Mouse (Mus musculus) A20 (cell line): ENCODE results near the gene Ptk6.

Experiments used
- DNase-seq: peaks from one replicate; pipeline ENCODE4 v3.0.0-alpha.2; 2011; ENCODE audit warnings: low read depth, low spot score

The Ptk6 gene

DNA sequence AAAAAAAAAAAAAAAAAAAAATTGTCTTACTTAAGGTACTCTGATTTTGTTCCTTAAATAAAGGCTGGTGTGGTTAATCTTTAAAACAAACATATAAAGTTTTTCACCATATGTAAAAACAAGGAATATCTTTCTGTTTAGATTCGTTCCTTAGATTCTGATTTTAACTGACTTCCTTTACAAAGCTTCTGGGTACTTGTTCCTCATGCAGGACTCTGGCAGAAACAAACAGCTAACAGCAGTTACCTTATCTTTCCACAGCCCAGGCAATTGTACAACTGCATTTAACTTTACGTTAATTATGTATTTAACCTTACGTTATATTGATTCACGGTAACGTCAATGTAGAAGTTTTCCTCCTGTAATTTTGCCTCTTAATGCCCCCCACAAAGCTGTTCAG is 36.1 kb downstream of the Ptk6 start:
- no peak for DNase-seq

DNA sequence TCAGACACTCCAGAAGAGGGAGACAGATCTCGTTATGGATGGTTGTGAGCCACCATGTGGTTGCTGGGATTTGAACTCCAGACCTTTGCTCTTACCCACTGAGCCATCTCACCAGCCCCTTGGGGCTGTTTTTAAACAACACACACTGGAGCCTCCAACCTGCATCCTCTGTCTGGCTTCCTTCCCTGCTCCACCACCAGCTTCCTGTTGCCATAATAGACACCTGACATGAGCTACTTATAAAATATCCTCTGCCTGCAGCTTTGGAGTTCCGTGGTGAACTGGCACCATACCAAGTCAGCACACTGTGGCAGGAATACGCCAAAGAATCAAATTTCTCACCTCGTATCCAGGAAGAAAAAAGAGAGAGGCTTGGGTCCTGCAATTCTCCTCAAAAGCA is 41.8 kb downstream of the Ptk6 start:
- no peak for DNase-seq

DNA sequence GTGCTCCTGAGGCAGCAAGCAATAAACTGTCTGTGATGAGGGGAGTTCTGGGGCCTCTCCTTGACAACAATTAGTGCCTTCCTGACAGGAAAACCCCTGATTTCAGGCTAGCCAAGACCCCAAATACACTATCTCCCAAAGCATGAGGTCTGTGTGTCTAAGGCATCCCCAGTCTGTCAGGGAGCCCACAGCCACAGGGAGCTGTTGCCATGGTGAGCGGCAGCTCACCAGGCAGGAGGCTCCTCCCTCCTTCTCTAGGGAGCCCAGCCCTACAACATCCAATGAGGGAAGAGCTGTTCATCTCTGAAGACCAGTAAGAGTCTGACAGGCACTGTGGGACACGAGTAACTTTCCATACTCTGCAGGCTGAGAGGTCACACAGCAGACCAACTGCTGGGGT is 42.8 kb downstream of the Ptk6 start:
- DNase-seq: no peak

DNA sequence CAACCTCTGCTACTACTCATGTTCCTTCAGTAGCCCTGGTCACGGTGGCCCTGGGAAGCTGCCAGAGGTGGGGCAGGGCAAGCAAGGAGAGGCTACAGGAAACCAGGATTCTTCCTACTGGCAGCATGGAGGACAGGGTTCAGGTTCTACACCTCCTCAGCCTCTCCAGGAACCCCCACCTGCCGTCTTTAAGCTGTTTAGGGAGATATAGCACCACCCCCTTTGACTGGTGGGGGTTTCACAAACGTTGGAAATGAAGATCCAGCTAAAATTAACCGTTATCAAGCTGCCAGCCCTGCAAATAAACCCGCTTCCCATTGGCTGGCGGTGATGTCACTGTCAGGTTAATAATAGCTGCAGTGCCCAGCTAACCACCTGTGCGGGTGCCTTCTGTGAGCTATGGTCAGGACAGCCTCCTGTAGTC is 43.5 kb downstream of the Ptk6 start:
- peak; percentile 18 for DNase-seq

DNA sequence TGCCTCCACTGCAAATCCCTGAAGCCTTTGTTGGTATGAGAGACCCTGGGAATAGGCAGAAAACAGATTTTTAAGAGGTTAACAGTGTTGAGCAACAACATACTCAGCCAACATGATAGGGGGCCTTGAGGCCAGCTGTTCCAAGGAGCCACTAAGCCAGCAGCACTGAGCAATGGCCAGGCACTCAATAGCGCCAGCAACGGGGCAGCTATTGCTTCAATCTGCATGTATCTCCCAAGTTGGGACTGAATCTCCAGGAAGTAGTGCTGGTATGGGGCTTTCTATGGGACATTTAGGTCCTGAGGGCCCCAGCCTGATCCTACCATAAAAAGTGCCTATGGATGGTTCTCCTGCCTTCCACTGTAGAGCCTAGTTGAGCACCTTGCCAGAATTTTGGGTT is 44.1 kb downstream of the Ptk6 start:
- no peak for DNase-seq

DNA sequence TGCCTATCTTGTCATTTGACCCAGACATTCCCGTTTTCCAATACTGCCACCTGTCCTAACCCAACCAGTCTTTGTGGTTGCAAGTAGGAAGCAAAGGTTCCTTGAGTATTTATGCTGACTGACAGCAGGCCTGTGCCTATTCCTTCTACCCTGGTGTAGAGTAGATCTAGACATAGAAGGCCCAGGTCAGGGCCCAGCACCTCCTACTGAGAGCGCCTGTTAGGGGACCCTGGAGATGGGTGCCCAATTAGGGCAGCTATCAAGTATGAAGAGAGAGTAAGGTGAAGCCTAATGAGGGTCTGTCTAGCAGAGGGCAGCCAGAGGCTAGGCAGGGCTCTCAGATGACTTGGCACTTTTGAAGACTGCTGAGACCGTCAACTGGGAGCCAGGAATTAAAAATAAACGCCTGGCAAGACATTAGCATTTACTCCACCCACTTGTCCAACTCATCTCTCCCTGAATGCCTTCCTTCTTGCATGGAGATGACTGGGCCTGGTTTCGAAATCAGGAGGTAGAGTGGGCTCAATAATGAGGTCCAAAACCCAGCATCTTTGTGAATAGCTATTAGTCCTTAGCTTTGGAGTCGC is 44.8 kb downstream of the Ptk6 start:
- DNase-seq: no peak

DNA sequence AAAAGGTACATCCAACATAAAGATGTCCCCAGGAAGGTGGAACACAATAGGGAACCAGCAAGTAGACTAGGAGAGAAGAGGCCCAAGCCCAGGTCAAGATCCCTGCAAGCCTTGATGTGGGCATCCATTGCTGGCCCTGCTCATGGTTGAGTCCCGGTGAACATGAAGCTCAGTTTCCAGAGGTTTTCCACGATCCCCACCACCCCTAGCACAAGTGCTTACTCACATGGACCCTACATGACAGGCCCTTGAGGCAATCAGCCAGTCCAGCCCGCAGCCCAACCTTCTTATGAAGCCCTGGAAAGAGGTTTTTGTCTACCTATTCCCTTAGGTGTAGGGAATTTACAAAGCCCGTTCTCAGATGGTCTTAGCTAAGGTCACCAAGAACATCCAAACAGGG is 45.4 kb downstream of the Ptk6 start:
- no peak for DNase-seq

DNA sequence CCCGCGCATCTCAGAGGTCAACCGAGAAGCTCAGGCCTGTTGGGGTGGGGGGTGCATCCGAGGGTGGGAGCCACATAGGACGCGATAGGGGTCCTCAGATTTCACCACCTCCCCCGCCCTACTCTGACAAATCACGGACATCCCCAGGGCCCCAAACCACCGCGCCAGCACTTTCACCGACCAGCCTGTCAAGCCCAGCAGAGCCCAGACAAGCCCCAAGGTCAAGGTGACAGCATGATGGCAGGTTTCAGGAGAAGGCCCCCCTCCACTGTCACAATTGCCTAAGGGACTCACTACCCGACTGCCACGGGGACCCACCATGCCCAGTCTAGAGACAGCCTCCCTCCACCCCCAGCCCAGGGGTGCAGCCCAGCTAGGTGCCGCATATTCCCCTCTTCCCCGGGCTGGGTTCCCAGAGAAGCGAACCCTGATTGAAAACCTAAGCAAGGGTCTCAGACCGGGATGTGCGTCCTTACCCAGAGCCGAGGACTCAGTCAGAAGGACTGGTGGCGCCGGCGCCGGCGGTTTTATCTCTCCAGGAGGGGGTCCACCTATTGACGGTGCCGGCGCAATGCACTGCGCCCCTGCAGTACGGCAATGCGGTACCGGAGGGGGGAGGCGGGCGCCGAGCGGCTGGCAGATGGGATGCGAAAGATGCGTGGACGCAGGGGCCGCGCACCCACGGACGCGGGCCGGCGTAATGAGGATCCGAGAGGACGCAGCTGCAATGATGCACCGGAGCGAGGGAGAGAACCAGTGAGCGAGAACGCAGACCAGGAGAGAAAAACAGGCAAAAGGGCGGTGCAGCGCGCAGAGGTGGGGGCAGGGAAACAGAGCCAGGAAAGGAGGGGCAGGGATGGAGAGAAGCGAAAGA is 46.1 kb downstream of the Ptk6 start, which contains the start of gene Eef1a2:
TSS of gene Eef1a2 (minus strand) at position 767 of the 874 bp plus-strand sequence.
- no peak for DNase-seq

DNA sequence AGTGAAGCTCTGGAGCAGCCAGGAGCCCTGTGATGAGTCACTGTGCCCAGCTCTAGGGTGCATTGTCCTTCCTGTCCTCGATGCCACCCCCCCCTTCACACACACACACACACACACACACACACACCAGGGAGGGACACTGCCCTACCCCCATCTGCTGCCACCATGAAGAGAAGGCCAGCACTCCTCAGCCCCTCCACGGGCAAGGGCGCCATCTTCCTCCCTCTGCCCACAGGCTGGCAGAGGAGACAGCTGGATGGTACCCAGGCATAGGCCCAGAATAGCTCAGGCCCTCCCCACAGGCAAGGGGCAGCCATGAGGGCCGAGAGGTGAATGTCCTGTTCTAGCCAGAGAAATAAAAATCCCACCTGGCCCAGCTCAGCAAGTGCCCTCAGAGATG is 46.8 kb downstream of the Ptk6 start:
- no peak for DNase-seq

DNA sequence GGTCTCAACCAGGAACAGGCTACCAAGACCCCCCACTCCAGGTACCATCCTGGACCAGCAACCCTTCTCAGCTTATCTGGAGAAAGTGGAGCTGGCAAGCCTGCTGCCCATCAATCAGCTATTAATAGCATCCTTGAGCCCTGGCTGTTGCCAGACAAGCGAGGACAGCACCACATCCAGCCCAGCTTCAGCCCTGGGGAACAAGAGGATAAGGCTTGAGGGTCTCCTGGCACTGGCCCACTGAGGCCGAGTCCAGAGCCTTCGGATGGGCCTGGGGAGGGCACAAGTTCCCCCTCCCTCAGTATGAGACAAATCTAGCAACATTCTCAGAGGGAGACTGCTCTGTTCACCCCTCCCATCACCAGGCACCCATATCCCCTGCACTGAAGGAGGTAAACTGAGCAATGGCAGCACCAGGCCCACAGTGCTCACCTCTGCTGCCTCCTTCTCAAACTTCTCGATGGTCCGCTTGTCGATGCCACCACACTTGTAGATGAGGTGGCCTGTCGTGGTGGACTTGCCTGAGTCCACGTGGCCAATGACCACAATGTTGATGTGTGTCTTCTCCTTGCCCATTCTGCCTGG is 47.7 kb downstream of the Ptk6 start:
- no peak for DNase-seq

DNA sequence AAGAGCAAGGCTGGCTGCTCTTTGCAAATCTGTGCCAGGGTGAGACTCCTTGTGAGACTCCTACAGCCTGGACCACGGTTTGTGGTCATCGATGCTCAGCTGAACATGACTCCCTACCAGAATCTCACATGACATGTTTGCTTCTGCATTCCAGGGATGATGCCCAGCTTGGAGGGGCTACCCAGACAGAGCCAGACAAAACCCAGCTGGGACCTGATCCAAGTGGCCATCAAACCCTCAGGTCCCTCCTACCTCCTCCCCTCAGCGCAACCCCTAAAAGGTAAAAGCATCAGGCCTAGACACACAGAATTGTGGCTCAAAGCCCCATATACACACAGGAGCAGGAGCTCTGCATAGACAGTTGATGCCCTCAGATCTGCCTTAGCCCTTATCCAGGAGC is 48.2 kb downstream of the Ptk6 start:
- DNase-seq: no peak

DNA sequence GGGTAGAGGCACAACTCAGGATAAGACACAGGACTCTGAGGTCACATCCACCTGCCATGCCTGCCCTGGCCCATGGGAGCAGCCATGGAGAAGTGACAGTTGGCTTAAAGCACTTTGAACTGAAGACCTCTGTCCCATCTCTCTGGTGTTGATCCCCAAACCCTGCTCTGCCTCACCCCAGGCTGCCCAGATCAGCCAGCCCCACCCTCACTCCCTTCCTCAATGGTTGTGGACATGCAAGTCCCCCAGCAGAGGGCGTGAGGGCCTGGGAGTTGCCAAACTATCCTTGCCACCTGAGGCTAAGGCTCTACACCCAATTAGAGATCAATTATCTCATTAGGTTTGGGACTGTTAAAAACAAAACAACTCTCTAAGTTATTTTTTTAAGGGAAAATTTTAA is 48.8 kb downstream of the Ptk6 start:
- peak; percentile 49 for DNase-seq

DNA sequence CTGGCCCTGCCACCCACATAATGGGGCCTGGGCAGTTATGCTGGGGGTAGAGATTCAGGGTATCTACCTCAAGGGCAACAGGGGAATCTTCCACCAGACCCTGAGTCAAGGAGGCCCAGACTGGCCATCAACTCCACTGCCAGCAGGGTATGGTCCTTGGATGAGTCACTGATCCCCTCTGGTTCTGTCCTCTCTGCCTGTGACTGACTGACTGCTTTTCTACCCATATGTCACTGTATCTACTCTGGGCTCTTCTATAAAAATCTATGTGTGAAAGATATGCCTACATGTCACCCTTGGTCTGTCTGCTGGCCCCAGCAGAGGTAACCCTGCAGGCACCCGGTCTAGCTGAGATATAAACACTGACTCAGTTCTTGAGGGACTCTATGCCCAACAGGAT is 49.5 kb downstream of the Ptk6 start:
- DNase-seq: no peak

DNA sequence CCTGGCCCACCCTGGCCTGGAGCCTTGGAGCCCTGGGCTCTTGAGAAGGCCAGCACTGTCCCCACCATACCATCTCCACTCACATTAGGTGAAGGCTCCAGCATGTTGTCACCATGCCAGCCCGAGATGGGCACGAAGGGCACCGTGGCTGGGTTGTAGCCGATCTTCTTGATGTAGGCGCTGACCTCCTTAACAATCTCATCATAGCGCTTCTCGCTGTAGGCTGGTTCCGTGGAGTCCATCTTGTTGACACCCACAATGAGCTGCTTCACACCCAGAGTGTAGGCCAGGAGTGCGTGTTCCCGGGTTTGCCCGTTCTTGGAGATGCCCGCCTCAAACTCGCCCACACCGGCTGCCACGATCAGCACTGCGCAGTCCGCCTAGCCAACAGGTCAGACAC is 49.9 kb downstream of the Ptk6 start:
- DNase-seq: no peak

DNA sequence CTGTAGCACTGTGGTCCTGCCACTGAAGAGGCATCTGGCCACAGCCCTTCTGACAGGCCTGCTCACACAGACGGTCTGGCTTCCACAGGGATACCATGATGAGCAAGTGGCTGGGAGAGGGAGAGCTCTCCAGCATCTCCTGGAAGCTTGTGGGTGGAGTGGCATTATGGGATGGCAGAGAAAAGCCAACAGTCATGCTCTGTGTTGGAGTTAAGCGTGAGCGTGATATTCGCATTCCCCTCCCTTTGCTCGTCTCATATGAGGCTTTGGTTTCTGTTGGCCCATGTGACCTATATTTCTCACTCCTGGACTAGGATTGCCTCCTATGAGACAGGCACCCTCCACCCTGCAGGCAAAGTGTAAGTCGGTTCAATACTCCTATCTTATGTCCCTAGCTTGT is 52.3 kb downstream of the Ptk6 start:
- DNase-seq: no peak

DNA sequence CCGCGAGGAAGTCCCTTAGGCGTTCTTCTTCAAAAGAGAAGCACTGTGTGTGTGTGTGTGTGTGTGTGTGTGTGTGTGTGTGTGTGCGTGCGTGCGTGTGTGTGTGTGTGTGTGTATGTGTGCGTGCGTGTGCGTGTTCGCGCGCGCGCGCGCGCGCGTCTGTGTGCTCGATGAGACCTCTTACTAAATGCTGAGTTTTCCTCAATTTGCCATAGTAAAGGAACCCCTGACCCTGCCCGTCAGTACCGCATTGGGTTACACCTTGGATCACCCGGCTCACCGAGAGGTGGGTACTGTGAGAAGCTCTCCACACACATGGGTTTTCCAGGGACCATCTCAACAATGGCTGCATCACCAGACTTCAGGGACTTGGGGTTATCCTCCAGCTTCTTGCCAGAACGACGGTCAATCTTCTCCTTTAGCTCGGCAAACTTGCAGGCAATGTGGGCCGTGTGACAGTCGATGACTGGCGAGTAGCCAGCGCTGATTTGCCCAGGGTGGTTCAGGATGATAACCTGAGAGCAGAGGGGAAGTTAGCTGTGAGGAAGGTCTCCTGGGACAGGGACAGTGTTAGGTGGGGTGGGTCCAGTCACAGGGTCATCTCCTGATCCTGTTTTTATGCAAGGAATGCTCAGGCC is 54.2 kb downstream of the Ptk6 start:
- DNase-seq: no peak

DNA sequence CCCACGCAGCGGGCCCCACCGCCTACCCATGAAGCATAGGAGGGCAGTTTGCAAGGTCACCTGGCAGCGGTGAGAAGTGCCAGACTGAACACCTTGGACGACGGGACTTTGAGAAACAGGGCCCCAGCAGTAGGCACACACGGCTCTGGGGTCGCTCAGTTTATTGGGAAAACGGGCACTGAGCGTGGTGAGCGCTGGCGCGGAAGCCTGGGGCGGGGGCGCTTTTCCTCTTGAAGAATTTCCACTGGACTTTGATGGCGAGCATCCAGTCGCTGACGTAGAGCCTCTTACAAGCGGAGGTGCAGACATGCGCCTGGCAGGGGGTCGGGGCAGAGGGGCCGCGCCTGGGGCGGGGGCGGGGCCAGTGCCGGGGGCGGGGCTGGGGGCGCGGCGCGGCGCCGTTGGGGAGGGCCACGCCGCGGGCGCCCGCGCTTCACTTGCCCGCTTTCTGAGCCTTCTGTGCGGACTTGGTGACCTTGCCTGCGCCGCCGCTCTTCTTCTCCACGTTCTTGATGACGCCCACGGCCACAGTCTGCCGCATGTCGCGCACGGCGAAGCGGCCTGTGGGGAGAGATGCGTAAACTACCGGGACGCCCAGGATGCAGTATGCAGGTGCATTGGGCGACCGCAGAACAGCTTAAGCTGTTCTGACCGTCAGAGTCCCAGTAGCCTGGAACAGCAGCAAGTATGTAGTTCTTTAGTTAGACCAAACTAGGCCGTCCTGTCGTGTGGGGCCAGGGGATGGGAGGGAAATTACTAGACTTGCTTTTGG is 54.9 kb downstream of the Ptk6 start:
- no peak for DNase-seq

DNA sequence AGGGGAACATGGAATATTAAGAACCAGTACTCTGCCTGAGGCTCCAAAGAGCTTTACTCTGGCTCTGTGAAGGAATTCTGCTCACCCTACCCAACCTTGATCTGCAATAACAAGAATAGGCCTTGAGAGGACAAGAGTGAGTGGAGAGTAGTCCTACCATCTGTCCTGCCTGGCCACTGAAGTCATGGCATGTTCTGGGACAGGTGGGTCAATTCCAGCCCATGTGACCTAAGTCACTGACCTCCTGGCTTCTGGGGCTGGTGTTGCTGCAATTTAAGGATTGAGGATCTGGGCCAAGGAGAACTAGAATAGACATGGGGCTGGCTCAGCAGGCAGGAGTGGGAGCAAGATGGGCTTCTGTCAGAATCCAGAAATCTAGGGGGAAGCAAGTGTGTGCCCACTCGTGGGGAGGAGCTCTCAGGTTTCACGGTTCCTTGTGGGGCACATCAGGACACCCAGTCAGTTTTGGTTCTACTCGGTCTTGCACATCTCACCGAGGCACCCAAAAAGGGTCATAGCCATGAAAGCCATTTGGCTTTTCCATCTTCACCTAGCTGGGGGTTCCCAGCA is 55.5 kb downstream of the Ptk6 start:
- DNase-seq: no peak

DNA sequence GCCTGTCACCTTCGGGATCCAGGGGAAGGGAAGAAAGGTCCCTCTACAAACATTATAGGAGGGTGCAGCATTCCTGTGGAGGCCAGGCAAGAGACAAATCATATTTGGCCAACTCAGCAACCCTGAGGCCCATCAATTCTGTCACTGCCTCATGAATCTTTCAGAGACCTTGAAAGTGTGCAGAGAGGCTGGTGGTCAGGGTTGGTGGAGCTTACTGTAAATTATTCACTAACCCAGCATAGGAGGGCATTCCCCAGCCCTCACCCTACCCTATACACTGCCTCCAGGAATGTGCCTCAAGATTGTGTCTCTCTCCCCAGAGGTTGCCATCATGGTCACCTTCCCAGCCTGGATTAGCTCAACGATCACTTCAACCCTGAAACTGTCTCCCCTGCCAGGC is 57.9 kb downstream of the Ptk6 start:
- DNase-seq: no peak
